Mouse (Mus musculus) Patski (cell line): ENCODE data around the gene Cbr2. TPM values are rescaled to one million over a fixed set of nuclear protein-coding genes. Genes with fewer than 3 reads are reported as not detected.

Source experiments
- ATAC-seq: fragments of 100-300 bp; one replicate; pipeline ENCODE4 v1.8.0; 2021
- CTCF ChIA-PET: fragments of 350-600 bp; sonication (Branson Sonifier 250); formaldehyde crosslinking; loops from one replicate; lab custom pipeline; 2022; ENCODE audit warnings: inconsistent platforms; lab: Charles Lee
- POLR2A ChIA-PET: fragments of 350-600 bp; sonication (Branson Sonifier 250); formaldehyde crosslinking; loops from one replicate; lab custom pipeline; 2022; ENCODE audit warnings: antibody characterized with exemption, inconsistent platforms; lab: Charles Lee
- DNase-seq: peaks from one replicate; pipeline ENCODE4 v3.0.0-alpha.2; 2011; ENCODE audit warnings: low read depth, low spot score
- H3K27me3 ChIP-seq: fragments of 371-371 bp; one replicate; pipeline ENCODE4 v1.5.1; 2021
- CTCF ChIP-seq: fragments of 100-300 bp; IDR thresholded peaks from one replicate; pipeline ENCODE4 v1.5.1; 2021
- in situ Hi-C: fragments of 300-500 bp; cut with MboI; formaldehyde crosslinking; loops from 3 replicates; pipeline ENCODE4 v1.11.1; 2018; ENCODE audit warnings: low pct_unique_long_range_greater_than_20kb, mixed read lengths
- polyA plus RNA-seq: library from polyadenylated mRNA; unstranded; gene quantifications from one replicate; pipeline ENCODE4 v1.2.3, GENCODE M21; 2021

Gene Cbr2
- polyA plus RNA-seq, 1 experiment from 2014 or later, result 17.0 TPM

- POLR2A ChIA-PET, result interaction anchor here (0.6 to 1.9 kb wide), 6 partner anchors 9 to 130 kb away, joined by 3 to 5 read pairs (median 4); no protein-coding TSS in a partner anchor
- no peak for TF ChIP-seq CTCF
- CTCF ChIA-PET, result interaction anchor here (0.8 to 3.7 kb wide), 6 partner anchors 12 to 64 kb away, joined by 3 to 16 read pairs (median 6); no protein-coding TSS in a partner anchor
- DNase-seq (no peak), ATAC-seq (no peak)
- in situ Hi-C loops, result loop anchor here (5.0 kb wide), 2 partner anchors 55 to 85 kb away; partner anchors contain the start of gene Sirt7
- H3K27me3 ChIP-seq, result no peaks in the 10 kb centered on the region
Observed at GRCm38 (mm10) chr11:120711980-120712604, 19.8 kb downstream of the Cbr2 start.

GRCm38 (mm10) chr11:120710672-120711071 is 21.2 kb downstream of the Cbr2 start:
- in situ Hi-C loops, result loop anchor here (5.0 kb wide), 2 partner anchors 53 to 83 kb away; partner anchors contain the start of gene Sirt7
- H3K27me3 ChIP-seq, result no peaks in the 10 kb centered on the region
- ChIA-PET POLR2A (interaction anchor here (0.6 to 1.9 kb wide), 6 partner anchors 13 to 331 kb away, joined by 3 to 5 read pairs (median 4); no protein-coding TSS in a partner anchor), CTCF (interaction anchor here (2.3 to 3.7 kb wide), 2 partner anchors 52 to 66 kb away, joined by 7 to 16 read pairs; no protein-coding TSS in a partner anchor)
- ATAC-seq (no peak), DNase-seq (no peak)
- TF ChIP-seq CTCF, result no peak

GRCm38 (mm10) chr11:120709551-120709950 is 22.4 kb downstream of the Cbr2 start:
- no peak for ATAC-seq
- CTCF ChIA-PET, result interaction anchor here (1.6 to 3.7 kb wide), 2 partner anchors 50 to 67 kb away, joined by 6 to 16 read pairs; no protein-coding TSS in a partner anchor
- H3K27me3 ChIP-seq, result no peaks in the 10 kb centered on the region
- in situ Hi-C loops, result no loop called here
- POLR2A ChIA-PET, result interaction anchor here (1.0 kb wide), 1 partner anchor 15 kb away, joined by 4 read pairs; no protein-coding TSS in a partner anchor
- no peak for TF ChIP-seq CTCF
- DNase-seq, result no peak

- H3K27me3 ChIP-seq, result no peaks in the 10 kb centered on the region
- ChIA-PET CTCF (interaction anchor here (1.1 kb wide), 1 partner anchor 10 kb away, joined by 3 read pairs; no protein-coding TSS in a partner anchor), POLR2A (no interaction called here)
- ATAC-seq (no peak), DNase-seq (no peak)
- in situ Hi-C loops, result no loop called here
- TF ChIP-seq CTCF, result no peak
Observed at GRCm38 (mm10) chr11:120707969-120708368, 23.9 kb downstream of the Cbr2 start.

GRCm38 (mm10) chr11:120707225-120707624 is 24.7 kb downstream of the Cbr2 start:
- in situ Hi-C loops, result no loop called here
- TF ChIP-seq CTCF, result no peak
- no peaks in the 10 kb centered on the region for H3K27me3 ChIP-seq
- DNase-seq (no peak), ATAC-seq (no peak)
- ChIA-PET POLR2A (no interaction called here), CTCF (interaction anchor here (1.6 kb wide), 1 partner anchor 10 kb away, joined by 6 read pairs; no protein-coding TSS in a partner anchor)

- POLR2A ChIA-PET, result no interaction called here
- no peak for DNase-seq
- in situ Hi-C loops, result no loop called here
- no peak for TF ChIP-seq CTCF
- no peak for ATAC-seq
- CTCF ChIA-PET, result interaction anchor here (0.9 to 1.6 kb wide), 2 partner anchors 8 to 46 kb away, joined by 4 to 6 read pairs; no protein-coding TSS in a partner anchor
- H3K27me3 ChIP-seq, result no peaks in the 10 kb centered on the region
Observed at GRCm38 (mm10) chr11:120706120-120706519, 25.8 kb downstream of the Cbr2 start.

- no peak for ATAC-seq
- ChIA-PET POLR2A (interaction anchor here (0.7 kb wide), 1 partner anchor 194 kb away, joined by 3 read pairs; no protein-coding TSS in a partner anchor), CTCF (interaction anchor here (3.3 kb wide), 1 partner anchor 72 kb away, joined by 9 read pairs; no protein-coding TSS in a partner anchor)
- DNase-seq, result no peak
- TF ChIP-seq CTCF, result no peak
- in situ Hi-C loops, result no loop called here
- H3K27me3 ChIP-seq, result no peaks in the 10 kb centered on the region
Observed at GRCm38 (mm10) chr11:120704486-120705325, 27.2 kb downstream of the Cbr2 start.

GRCm38 (mm10) chr11:120703696-120704454 is 28.0 kb downstream of the Cbr2 start:
- ATAC-seq (no peak), DNase-seq (no peak)
- CTCF ChIA-PET, result interaction anchor here (3.3 kb wide), 1 partner anchor 73 kb away, joined by 9 read pairs; no protein-coding TSS in a partner anchor
- POLR2A ChIA-PET, result interaction anchor here (0.8 kb wide), 1 partner anchor 8 kb away, joined by 3 read pairs; no protein-coding TSS in a partner anchor
- no peaks in the 10 kb centered on the region for H3K27me3 ChIP-seq
- no peak for TF ChIP-seq CTCF
- in situ Hi-C loops, result no loop called here

- ATAC-seq (peak; percentile 87), DNase-seq (peak; percentile 93)
- CTCF ChIA-PET, result interaction anchor here (0.8 to 1.9 kb wide), 9 partner anchors 9 to 79 kb away, joined by 3 to 6 read pairs (median 4); partner anchors contain the start of gene Aspscr1
Observed at GRCm38 (mm10) chr11:120697741-120698140, 34.2 kb downstream of the Cbr2 start.

More at GRCm38 (mm10) chr11:120697741-120698140, 34.2 kb downstream of the Cbr2 start:
- H3K27me3 ChIP-seq, result no peaks in the 10 kb centered on the region
- TF ChIP-seq CTCF, result no peak
- POLR2A ChIA-PET, result interaction anchor here (1.3 to 4.0 kb wide), 2 partner anchors 13 to 24 kb away, joined by 3 to 12 read pairs; partner anchors contain the start of gene Aspscr1
- in situ Hi-C loops, result no loop called here
